Mouse (Mus musculus) natural killer cell, adult 2 months (primary cell): Measurements from ENCODE around the gene Hdac5.
"Not testable (repeated sequence)": the region's sequence is repeated elsewhere in the genome, so short reads cannot be mapped to it uniquely, and the experiment has no call there.

Experiments
- DNase-seq, 2 experiments: peaks; one replicate each; pipeline ENCODE4 v3.0.0; 2022; ENCODE audit warnings: low spot score in 2 of 2

Hdac5 gene

DNA sequence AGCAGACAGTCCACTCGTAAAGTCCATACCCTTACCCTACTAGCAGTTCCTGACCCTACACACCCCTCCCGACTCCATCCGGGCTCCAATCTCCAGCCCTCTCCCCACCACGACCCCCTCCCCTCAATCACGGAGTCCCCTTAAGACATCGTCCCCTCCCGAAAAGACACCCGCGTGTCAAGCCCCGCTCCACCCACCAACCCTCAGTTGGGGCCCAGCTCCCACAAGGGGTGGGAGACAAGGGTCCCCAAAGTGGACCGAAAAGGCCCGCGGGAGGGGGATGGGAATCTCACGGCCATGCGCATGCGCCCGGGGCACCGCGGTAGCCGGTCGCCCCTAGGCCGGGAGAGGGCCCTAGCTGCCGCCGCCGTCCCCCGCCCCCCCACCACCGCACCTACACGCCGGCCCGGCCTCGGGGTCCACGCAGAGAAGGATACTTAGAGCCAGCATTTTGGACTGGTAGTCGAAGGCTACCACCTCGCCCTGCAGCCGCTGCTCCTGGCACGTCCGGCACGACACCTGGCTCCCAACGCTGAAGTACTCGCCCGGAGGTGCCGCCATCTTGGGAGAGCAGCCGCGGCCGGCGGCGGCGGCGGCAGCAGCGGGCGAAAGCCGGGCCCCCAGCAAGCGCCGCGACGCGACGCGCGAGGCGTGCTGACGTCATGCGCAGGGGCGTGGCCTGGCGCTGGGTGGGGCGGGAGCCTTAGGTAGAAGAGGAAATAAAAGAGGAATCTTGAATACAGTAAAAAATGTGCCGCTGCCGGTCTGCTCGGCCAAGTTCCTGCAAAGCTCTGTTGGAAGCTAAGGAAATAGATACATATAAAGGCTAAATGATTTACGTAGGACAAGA, 45.1 kb downstream of the Hdac5 start, which contains the start of gene Lsm12:
TSS of gene Lsm12 (minus strand) at position 651 of the 850 bp plus-strand sequence.
- DNase-seq: peak; percentile 94 to 96

DNA sequence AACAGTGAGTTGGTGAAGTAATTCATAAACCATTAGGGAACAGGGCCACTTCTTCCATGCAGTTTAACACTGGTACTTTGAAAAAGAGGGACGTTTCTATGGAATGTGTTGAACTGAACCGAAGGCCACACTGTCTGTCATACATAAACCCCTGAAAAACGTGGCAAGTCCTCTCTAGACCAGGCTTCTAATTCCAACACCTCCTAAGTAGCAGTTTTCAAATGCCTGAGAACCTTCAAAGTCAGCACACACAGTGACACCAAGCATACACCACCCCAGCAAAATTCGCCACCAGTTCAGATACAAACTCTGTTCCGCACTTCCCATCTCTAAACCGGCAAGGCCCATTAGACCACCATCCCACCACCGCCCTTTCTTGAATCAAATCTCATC, 45.7 kb downstream of the Hdac5 start:
- DNase-seq: no peak

DNA sequence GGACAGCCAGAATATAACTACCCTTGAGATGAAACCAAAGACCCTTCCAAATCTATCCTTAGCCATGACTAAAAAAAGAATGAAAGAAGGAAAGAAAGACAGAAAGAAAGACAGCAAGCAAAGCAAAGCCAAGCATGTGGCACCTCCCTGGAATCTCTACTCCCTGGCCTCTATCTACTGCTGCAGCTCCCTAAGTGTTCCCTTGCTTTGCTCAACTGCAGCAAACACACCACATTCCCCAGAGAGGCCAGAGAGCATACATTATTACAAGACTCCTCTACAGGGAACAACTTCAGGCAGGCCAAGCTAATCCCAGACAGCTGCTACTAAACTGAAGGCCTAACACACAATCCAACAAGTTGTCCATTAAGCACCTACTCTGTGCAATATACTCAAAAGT, 50.1 kb downstream of the Hdac5 start:
- DNase-seq: no peak

DNA sequence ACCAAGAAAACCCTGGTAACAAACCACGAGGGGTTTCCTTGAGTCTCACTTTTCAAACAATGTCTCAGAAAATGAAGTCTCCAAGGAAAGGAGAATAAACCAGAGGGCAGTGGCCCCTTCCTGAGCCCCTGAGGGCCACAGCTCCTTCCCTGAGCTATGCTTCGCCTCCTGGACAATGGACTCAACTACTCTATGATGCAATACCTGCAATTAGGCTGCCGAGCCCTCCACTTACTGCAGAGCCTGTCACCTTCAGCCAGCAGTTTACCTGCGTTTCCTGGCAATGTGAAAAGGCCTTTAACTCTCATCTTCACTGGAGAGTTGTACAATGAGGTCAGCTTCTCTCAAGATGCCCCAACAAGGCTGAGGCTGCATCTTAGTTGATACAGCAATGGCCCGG, 61.3 kb downstream of the Hdac5 start:
- no peak for DNase-seq

DNA sequence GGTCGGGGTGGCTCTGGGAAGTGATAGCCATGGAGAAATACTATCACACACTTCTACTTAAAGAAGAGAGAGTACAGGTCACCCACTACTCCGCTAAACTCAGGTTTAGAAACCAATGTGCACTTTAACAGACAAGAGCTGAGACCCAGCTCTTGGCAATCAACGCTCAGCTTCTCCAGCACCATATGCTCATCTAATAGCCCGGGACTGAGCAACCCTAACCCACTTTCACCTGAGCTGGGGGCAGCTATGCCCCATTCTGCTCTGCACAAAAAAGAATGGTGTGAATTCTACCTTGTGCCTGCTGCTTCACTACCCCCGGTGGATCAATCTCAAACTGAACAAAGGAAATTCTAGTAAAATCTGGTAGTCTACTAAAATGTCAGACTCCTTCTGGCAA, 62.4 kb downstream of the Hdac5 start:
- DNase-seq: no peak

DNA sequence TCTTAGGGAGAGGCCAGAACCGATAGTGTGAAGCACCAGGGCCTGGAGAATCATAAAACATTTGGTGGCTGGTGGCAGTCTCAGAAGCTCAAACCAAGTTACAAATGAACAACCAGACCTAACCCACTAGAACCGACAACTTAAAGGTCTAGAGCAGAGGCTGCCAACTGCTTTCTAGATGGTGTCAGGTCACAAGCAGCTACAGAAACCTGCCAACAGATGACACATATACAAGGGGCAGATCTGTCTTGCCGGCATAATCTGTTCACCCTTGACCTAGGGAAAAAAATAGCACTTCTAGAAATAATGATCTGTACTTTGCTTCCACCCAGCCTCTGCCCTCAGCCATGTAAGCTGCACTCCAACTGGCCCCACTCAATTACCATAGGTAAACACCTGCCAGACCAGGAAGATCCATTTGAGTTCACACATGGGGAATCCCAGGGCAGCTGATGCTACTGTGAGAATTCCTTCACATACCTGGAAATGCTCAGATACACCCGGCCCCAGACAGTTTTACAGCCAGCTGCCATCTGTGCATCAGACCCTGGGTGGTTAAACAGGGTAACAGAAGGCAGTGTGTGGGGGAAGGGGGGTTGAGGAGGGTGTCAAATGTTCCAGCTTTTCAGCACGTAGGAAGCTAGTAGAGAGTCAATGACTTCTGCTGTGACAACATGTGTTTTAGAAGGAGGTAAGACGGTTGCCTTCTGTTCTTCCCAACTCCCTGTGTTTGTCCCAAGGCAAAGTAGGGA, 63.8 kb downstream of the Hdac5 start:
- DNase-seq: no peak

DNA sequence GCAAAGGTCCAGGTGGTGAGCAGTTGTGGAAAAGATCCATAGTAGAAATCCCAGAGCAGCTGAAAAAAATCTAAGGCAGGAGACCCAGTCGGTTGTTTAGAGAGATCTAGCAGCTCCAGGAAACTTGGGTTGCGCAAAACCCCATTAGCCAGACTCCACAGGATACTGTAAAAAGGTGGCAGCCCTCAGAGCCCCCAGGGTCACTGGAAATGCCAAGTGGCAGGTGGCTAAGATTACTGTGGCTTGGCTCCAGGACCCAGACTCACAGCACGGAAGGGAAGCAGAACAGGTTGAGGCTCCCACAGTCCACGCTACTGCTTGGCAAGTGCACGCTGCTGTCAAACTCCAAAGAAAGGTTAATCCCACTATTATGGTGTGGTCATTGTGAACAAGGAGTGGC, 70.2 kb downstream of the Hdac5 start:
- DNase-seq: no peak

DNA sequence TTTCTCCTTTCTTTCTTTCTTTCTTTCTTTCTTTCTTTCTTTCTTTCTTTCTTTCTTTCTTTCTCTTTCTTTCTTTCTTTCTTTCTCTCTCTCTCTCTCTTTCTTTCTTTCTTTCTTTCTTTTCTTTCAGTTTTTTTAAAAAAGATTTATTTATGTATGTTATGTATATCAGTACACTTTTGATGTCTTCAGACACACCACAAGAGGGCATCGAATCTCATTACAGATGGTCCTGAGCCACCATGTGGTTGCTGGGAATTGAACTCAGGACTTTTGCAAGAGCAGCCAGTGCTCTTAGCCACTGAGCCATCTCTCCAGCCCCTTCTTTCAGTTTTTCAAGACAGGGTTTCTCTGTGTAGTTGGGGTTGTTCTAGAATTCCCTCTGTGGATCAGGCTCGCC, 71.9 kb downstream of the Hdac5 start:
- DNase-seq: not testable (repeated sequence)

DNA sequence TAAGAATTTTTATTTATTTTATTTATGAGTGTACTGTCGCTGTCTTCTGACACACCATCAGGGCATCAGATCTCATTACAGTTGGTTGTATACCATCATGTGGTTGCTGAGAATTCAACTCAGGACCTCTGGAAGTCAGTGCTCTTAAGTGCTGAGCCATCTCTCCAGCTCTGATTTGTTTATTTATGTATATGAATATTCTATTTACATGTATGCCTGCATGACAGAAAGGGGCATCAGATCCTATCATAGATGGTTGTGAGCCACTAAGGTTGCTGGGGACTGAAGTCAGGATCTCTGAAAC, 73.2 kb downstream of the Hdac5 start:
- DNase-seq: no peak

DNA sequence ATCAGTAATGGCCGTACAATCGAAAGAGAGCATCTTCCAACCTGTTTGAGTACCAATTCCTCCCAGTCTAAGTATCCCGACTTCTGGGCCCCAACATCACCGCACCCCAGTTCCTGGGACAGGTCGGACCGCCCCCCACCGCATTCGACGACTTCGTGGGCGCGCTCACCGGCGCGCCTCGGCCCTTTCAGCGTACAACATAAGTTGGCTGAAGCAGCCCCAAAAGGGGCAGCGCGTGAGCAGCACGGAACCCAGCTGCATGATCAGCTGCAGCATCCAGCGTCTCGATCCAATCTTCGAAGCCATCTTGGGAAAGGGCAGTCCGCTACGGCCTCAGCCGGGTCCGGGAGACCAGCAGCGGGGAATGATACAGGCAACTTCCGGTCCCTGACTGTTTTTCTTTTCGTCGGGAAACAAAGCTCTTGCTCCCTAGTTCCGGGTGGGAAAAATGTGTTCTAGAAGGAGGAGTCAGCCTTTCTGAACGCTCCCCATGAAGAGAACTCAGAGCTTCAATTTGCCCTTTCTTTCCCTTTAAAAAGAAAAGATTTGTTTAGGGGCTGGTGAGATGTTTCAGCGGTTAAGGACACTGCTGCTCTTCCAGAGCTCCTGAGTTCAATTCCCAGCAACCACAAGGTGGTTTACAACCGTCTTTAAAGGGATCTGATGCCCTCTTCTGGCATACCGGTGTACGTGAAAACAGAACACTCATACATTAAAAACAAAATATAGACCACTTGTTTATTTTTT, 73.8 kb downstream of the Hdac5 start, which contains the start of gene Tmem101:
TSS of gene Tmem101 (minus strand) at position 366 of the 747 bp plus-strand sequence.
- DNase-seq: peak; percentile 77 to 85

DNA sequence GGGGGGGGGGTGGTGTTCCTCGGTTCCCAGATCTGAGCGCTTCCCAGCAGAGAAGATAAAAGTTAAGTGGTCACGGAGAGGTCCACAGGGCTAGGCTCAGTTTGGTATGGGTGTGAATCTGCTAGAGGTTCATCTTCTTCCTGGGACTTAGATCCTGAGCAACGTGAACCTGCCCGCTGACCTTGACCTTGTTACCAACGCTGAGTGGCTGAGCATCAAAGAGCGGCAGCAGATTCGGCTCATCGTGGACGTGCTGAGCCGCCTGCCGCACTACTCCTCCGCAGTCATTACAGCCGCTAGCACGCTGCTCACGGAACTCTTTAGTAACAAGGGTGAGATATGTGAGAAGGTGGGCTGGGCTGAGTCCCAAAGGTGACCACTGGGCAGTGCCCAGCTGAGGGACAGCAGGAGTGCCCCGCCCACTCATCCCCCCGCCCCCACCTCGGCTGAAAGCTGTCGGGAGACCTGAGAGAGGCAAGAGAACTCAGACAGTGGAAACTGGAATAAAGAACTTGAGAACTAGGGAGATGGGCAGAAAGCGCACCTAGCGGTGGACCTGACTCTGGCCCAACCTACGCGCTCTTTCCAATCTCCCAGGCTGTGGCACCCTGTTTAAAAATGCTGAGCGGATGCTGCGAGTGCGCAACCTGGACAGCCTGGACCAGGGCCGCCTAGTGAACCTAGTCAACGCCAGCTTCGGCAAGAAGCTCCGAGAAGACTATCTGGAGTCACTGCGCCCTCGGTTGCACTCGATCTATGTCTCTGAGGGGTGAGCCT, 82.6 kb downstream of the Hdac5 start:
- no peak for DNase-seq

DNA sequence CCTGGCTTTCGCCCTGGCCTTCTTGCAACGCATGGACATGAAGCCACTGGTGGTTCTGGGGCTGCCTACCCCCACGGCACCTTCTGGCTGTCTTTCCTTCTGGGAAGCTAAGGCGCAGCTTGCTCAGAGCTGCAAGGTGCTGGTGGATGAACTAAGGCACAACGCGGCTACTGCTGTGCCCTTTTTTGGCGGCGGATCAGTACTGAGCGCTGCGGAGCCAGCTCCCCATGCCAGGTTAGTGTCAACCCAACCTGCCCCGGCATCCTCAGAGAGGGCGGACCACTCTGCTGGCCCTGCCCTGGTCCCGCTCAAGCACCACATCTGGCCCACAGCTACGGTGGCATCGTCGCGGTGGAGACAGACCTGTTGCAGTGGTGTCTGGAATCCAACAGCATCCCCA, 83.4 kb downstream of the Hdac5 start:
- no peak for DNase-seq

DNA sequence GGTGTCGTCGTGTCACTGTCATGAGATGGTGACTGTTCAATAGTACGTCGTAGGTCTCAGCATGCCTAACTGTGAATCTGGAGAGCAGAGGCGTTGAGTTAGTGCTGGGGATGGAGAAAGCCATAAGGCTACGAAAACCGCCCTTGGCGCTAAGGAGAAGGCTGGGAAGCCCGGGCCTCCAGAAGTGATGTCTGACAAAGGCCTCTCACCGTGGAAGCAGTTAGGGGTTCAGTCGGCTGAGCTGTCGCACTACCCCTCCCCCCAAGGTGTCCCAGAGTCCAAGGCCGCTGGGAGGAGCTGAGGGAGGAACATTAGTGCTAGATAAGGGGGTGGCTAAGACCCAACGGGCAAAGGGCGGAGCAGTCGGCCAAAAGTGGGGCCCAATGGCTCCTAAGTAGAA, 84.0 kb downstream of the Hdac5 start:
- DNase-seq: no peak

DNA sequence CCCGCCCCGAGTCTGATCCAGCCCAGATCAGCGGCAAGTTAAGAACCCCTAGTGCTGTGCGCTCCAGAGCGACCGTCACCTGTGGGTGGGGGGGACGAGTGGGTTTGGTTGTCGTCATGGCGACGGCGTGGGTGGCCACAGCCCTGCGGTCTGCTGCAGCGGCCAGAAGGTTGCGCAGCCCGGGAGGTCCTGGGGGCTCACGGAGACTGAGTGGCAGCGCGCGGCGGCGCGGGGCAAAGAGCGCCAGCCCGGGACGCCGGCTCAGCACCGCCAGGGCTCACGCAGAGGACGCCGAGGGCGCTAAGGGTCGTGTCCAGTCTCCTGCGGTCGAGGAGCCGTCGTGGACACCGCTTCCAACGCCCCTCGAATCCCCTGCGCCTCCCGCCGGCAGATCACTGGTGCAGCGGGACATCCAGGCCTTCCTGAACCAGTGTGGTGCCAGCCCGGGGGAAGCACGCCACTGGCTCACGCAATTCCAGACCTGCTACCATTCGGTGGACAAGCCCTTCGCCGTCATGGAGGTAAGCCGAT, 84.4 kb downstream of the Hdac5 start, which contains the start of gene Nags:
TSS of gene Nags (plus strand) at position 43 of the 531 bp plus-strand sequence.
- DNase-seq: no peak

DNA sequence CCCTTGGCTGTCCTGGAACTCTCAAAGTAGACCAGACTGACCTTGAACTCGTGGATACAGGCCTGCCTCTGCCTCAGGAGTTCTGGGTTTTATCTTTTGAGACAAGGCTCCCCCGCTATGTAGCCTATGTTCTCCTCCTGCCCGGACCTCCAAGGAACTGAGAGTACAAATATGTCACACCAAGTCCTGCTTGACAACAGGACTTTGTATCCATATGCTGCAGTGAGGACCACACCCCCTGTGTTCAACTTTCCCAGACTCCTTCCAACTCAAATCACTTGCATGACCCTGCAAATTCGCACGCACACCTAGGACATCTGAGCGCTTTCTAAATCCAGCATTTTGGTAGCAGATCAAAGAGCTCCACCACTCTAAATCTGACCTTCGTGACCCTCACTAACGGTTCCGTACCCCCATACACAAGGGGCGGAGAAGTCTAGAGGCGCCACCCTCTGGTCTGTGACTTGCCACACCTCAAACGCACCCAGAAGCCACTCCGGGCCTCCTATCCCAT, 85.0 kb downstream of the Hdac5 start:
- no peak for DNase-seq
